Mouse (Mus musculus) E14TG2a.4 (cell line): ENCODE data around the gene Gm39115.

Experiments used
- CTCF ChIP-seq: conservative IDR thresholded peaks from 2 replicates; pipeline ENCODE4 v1.5.1; 2014; ENCODE audit warnings: low read length
- NANOG ChIP-seq: IDR thresholded peaks from 2 replicates; pipeline ENCODE4 v1.6.1; 2014; ENCODE audit warnings: borderline replicate concordance, low read length, mixed read lengths
- POU5F1 ChIP-seq: IDR thresholded peaks from 2 replicates; pipeline ENCODE4 v1.6.1; 2014; ENCODE audit warnings: low read length, borderline replicate concordance

DNA sequence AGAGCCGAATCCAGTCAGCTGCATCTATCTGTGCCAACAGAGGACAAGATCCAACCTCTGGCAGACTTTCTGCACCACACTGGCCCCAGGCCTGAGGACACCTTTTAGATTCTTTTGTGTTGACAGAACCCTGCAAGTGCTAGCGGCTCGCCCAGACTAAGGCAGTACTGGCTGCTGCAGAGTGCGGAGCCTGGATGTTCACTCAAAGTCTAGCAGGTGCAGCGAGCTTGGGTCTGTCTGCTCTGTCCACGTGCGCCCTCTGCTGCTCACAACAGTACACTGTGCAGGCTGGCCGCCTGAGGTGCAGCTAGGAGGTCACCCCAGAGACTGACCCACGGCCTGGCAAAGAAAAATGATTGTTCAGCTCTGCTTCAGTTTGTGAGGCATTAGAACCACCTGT, 38.1 kb downstream of the Gm39115 start:
- TF ChIP-seq CTCF (peak; percentile 60), NANOG (no peak), POU5F1 (no peak)
